Mouse (Mus musculus) CH12.LX (cell line): Measurements from ENCODE around the gene Fos. TPM values are rescaled to one million over a fixed set of nuclear protein-coding genes. Genes with fewer than 3 reads are reported as not detected.

Experiments used
- DNase-seq: peaks from one replicate; pipeline ENCODE4 v3.0.0-alpha.2; 2013; ENCODE audit errors: extremely low read depth
- H3K27ac ChIP-seq: 2 replicates; pipeline ENCODE4 v1.5.1; 2012; ENCODE audit warnings: low read depth, mild to moderate bottlenecking, control low read depth, moderate library complexity; ENCODE audit not compliant: insufficient read depth
- H3K27me3 ChIP-seq: replicated peaks from 2 replicates; pipeline ENCODE3; 2012; ENCODE audit warnings: inconsistent platforms
- H3K36me3 ChIP-seq, 2 experiments: replicated peaks in 1 of 2; 2 replicates each; pipeline versions ENCODE3 to v1.6.1; 2012; ENCODE audit warnings: inconsistent platforms in 1 of 2, low read length in 1 of 2, mild to moderate bottlenecking in 1 of 2, mixed read lengths in 1 of 2, moderate library complexity in 1 of 2; ENCODE audit not compliant: control insufficient read depth in 1 of 2, insufficient read depth in 1 of 2
- H3K4me1 ChIP-seq, 2 experiments: 2 replicates each; pipeline ENCODE4 v1.6.1; 2012; ENCODE audit warnings: inconsistent platforms in 1 of 2, moderate library complexity in 1 of 2; ENCODE audit not compliant: insufficient read depth in 2 of 2, control insufficient read depth in 1 of 2
- H3K4me2 ChIP-seq: 2 replicates; pipeline ENCODE4 v1.6.1; 2012; ENCODE audit warnings: low read depth, mild to moderate bottlenecking, control low read depth; ENCODE audit not compliant: poor library complexity, insufficient read depth, severe bottlenecking
- H3K4me3 ChIP-seq, 3 experiments: fragments of 150-350 bp in 1 of 3; sonication (generic) in 1 of 3; replicated peaks in 1 of 3; 2 replicates each; pipeline versions ENCODE3 to v1.5.1; 2011 to 2012; ENCODE audit warnings: low read depth in 2 of 3, low read length in 2 of 3, mild to moderate bottlenecking in 2 of 3, moderate library complexity in 2 of 3, control low read depth in 1 of 3, improper control_type of control experiment in 1 of 3, inconsistent platforms in 1 of 3, mixed read lengths in 1 of 3; ENCODE audit not compliant: poor library complexity in 1 of 3
- H3K79me2 ChIP-seq: replicated peaks from 2 replicates; pipeline ENCODE4 v1.6.1; 2012; ENCODE audit warnings: mild to moderate bottlenecking, moderate library complexity; ENCODE audit not compliant: control insufficient read depth, poor library complexity, insufficient read depth, severe bottlenecking; ENCODE audit errors: extremely low read depth
- H3K9ac ChIP-seq: 2 replicates; pipeline ENCODE4 v1.6.1; 2012; ENCODE audit warnings: low read depth, mild to moderate bottlenecking, control low read depth, moderate library complexity; ENCODE audit not compliant: insufficient read depth
- H3K9me3 ChIP-seq: replicated peaks from 2 replicates; pipeline ENCODE3; 2012; ENCODE audit warnings: low read length, inconsistent platforms, mixed read lengths
- CHD1 ChIP-seq: IDR thresholded peaks from 2 replicates; pipeline ENCODE4 v1.6.1; 2012; ENCODE audit warnings: low read depth, low read length, improper control_type of control experiment, inconsistent platforms
- CHD2 ChIP-seq: IDR thresholded peaks from 2 replicates; pipeline ENCODE4 v1.6.1; 2011; ENCODE audit warnings: low read length, improper control_type of control experiment
- E2F4 ChIP-seq: IDR thresholded peaks from 2 replicates; pipeline ENCODE4 v1.6.1; 2011; ENCODE audit warnings: low read depth, low read length, improper control_type of control experiment; ENCODE audit not compliant: insufficient replicate concordance
- EP300 ChIP-seq: IDR thresholded peaks from 2 replicates; pipeline ENCODE4 v1.6.1; 2011; ENCODE audit warnings: low read length, improper control_type of control experiment
- HCFC1 ChIP-seq: IDR thresholded peaks from 2 replicates; pipeline ENCODE4 v1.6.1; 2012; ENCODE audit warnings: low read depth, mild to moderate bottlenecking, inconsistent platforms, low read length, improper control_type of control experiment
- JUN ChIP-seq: IDR thresholded peaks from 2 replicates; pipeline ENCODE4 v1.6.1; 2011; ENCODE audit warnings: low read depth, mild to moderate bottlenecking, low read length, improper control_type of control experiment, moderate library complexity; ENCODE audit not compliant: insufficient read depth
- KAT2A ChIP-seq: IDR thresholded peaks from 2 replicates; pipeline ENCODE4 v1.6.1; 2012; ENCODE audit warnings: low read length, improper control_type of control experiment, inconsistent platforms; ENCODE audit not compliant: insufficient replicate concordance
- MAFK ChIP-seq: IDR thresholded peaks from 2 replicates; pipeline ENCODE4 v1.6.1; 2011; ENCODE audit warnings: low read length, improper control_type of control experiment; ENCODE audit not compliant: insufficient replicate concordance
- MAX ChIP-seq: IDR thresholded peaks from 2 replicates; pipeline ENCODE4 v1.6.1; 2011; ENCODE audit warnings: low read length, improper control_type of control experiment
- MAZ ChIP-seq: IDR thresholded peaks from 2 replicates; pipeline ENCODE4 v1.6.1; 2012; ENCODE audit warnings: low read depth, mild to moderate bottlenecking, inconsistent platforms, low read length, improper control_type of control experiment, moderate library complexity
- MEF2A ChIP-seq: IDR thresholded peaks from 2 replicates; pipeline ENCODE4 v1.6.1; 2014; ENCODE audit warnings: low read depth, mild to moderate bottlenecking, inconsistent platforms, low read length, improper control_type of control experiment, borderline replicate concordance
- MXI1 ChIP-seq: IDR thresholded peaks from 2 replicates; pipeline ENCODE4 v1.6.1; 2011; ENCODE audit warnings: mild to moderate bottlenecking, low read depth, low read length, improper control_type of control experiment
- NELFE ChIP-seq: IDR thresholded peaks from 2 replicates; pipeline ENCODE4 v1.6.1; 2011; ENCODE audit warnings: low read depth, low read length, improper control_type of control experiment
- NRF1 ChIP-seq: IDR thresholded peaks from 2 replicates; pipeline ENCODE4 v1.6.1; 2014; ENCODE audit warnings: low read depth, mild to moderate bottlenecking, inconsistent platforms, low read length, improper control_type of control experiment, moderate library complexity
- PAX5 ChIP-seq: IDR thresholded peaks from 2 replicates; pipeline ENCODE4 v1.6.1; 2012; ENCODE audit warnings: low read length, inconsistent platforms, mixed read lengths
- POLR2A ChIP-seq: IDR thresholded peaks from 2 replicates; pipeline ENCODE4 v1.6.1; 2011; ENCODE audit warnings: low read depth, mild to moderate bottlenecking, improper control_type of control experiment, low read length
- POLR2AphosphoS2 ChIP-seq: IDR thresholded peaks from 2 replicates; pipeline ENCODE4 v1.6.1; 2011; ENCODE audit warnings: low read depth, low read length, improper control_type of control experiment
- RAD21 ChIP-seq: IDR thresholded peaks from 2 replicates; pipeline ENCODE4 v1.6.1; 2011; ENCODE audit warnings: low read depth, mild to moderate bottlenecking, low read length, improper control_type of control experiment, moderate library complexity
- RCOR1 ChIP-seq: conservative IDR thresholded peaks from 2 replicates; pipeline ENCODE4 v1.6.1; 2012; ENCODE audit warnings: low read depth, mild to moderate bottlenecking, inconsistent platforms, low read length, improper control_type of control experiment
- TBP ChIP-seq: conservative IDR thresholded peaks from 2 replicates; pipeline ENCODE4 v1.6.1; 2011; ENCODE audit warnings: low read depth, low read length, improper control_type of control experiment
- TCF12 ChIP-seq: IDR thresholded peaks from 2 replicates; pipeline ENCODE4 v1.6.1; 2014; ENCODE audit warnings: low read depth, mild to moderate bottlenecking, inconsistent platforms, low read length, improper control_type of control experiment
- UBTF ChIP-seq: IDR thresholded peaks from 2 replicates; pipeline ENCODE4 v1.6.1; 2012; ENCODE audit warnings: low read depth, mild to moderate bottlenecking, inconsistent platforms, low read length, improper control_type of control experiment, moderate library complexity
- USF1 ChIP-seq: IDR thresholded peaks from 2 replicates; pipeline ENCODE4 v1.6.1; 2014; ENCODE audit warnings: low read depth, mild to moderate bottlenecking, inconsistent platforms, low read length, improper control_type of control experiment
- ZC3H11A ChIP-seq: IDR thresholded peaks from 2 replicates; pipeline ENCODE4 v1.6.1; 2012; ENCODE audit warnings: low read depth, mild to moderate bottlenecking, inconsistent platforms, low read length, improper control_type of control experiment
- ZKSCAN1 ChIP-seq: IDR thresholded peaks from 2 replicates; pipeline ENCODE4 v1.6.1; 2012; ENCODE audit warnings: low read depth, inconsistent platforms, low read length, improper control_type of control experiment, borderline replicate concordance
- ZMIZ1 ChIP-seq: IDR thresholded peaks from 2 replicates; pipeline ENCODE4 v1.6.1; 2012; ENCODE audit warnings: low read depth, mild to moderate bottlenecking, inconsistent platforms, low read length, improper control_type of control experiment
- dilution Hi-C: fragments of 300-500 bp; cut with MboI; formaldehyde crosslinking; loops from 2 replicates; pipeline ENCODE4 v1.14.3; 2020; ENCODE audit warnings: low sequenced_read_pairs; ENCODE audit not compliant: extremely low pct_unique_long_range_greater_than_20kb, extremely low pct_ligation_motif_present
- in situ Hi-C: fragments of 300-500 bp; cut with MboI; formaldehyde crosslinking; loops from 3 replicates; pipeline ENCODE4 v1.14.3; 2019; ENCODE audit warnings: low sequenced_read_pairs, low pct_ligation_motif_present, low pct_unique_long_range_greater_than_20kb, mixed read lengths
- polyA plus RNA-seq: library from polyadenylated mRNA; unstranded; fragments of >175 nt; gene quantifications from 2 replicates; pipeline ENCODE4 v1.2.1, GENCODE M21; 2012; ENCODE audit warnings: low read depth; ENCODE audit not compliant: insufficient read length
- total RNA-seq, 2 experiments: library from RNA; depleted of rRNA; stranded (reverse); fragments of 300-350 nt in 1 of 2; fragments of >200 nt in 1 of 2; gene quantifications; 2 replicates each; pipeline ENCODE4 v1.2.3; 2012 to 2014

The Fos gene
- total and polyA plus RNA-seq, 3 experiments, result 0.11 to 0.20 (median 0.17) TPM

- no peak overlapping the region for H3K27ac ChIP-seq
- no peaks in the 10 kb centered on the region for H3K79me2 ChIP-seq
- DNase-seq, result no peak
- no peak overlapping the region for H3K9ac ChIP-seq
- H3K4me1 ChIP-seq, result peaks cover 37 to 76% of the 10 kb centered on the region in 2 experiments
- H3K4me2 ChIP-seq, result no peak overlapping the region
- dilution Hi-C loops, result no loop called here
- H3K36me3 ChIP-seq, result no peaks in the 10 kb centered on the region
- no peak for TF ChIP-seq ZC3H11A
- no peak for TF ChIP-seq CHD1
- TF ChIP-seq POLR2A, result no peak
- TF ChIP-seq TCF12, result no peak
- no peak for TF ChIP-seq MAX
- TF ChIP-seq MEF2A, result no peak
- no peak for TF ChIP-seq EP300
- no peak for TF ChIP-seq CHD2
- TF ChIP-seq HCFC1, result no peak
- no peak for TF ChIP-seq PAX5
- TF ChIP-seq E2F4, result no peak
- TF ChIP-seq POLR2AphosphoS2, result no peak
- TF ChIP-seq JUN, result no peak
- no peak for TF ChIP-seq NRF1
- TF ChIP-seq MXI1, result no peak
- TF ChIP-seq, all 38 proteins: peak for 0
- in situ Hi-C loops, result no loop called here
- peaks cover 4% of the 10 kb centered on the region for H3K9me3 ChIP-seq
- no peak overlapping the region for H3K4me3 ChIP-seq
- no peaks in the 10 kb centered on the region for H3K27me3 ChIP-seq
These were observed 44.3 kb downstream of the Fos start for GRCm38 (mm10) chr12:85518009-85518408.

GRCm38 (mm10) chr12:85519553-85519952, 45.9 kb downstream of the Fos start:
- no peak for DNase-seq
- TF ChIP-seq MAZ, result no peak
- TF ChIP-seq ZKSCAN1, result no peak
- TF ChIP-seq TBP, result no peak
- TF ChIP-seq MEF2A, result no peak
- no peak for TF ChIP-seq MAFK
- TF ChIP-seq PAX5, result no peak
- no peak for TF ChIP-seq HCFC1
- no peak for TF ChIP-seq NELFE
- no peak for TF ChIP-seq ZMIZ1
- TF ChIP-seq USF1, result no peak
- TF ChIP-seq RAD21, result no peak
- TF ChIP-seq UBTF, result no peak
- no peak for TF ChIP-seq RCOR1
- no peak for TF ChIP-seq KAT2A
- Histone ChIP-seq H3K4me2 (no peak overlapping the region), H3K79me2 (no peaks in the 10 kb centered on the region), H3K4me3 (no peak overlapping the region), H3K9me3 (peaks cover 4% of the 10 kb centered on the region), H3K9ac (no peak overlapping the region), H3K4me1 (peaks cover 36 to 76% of the 10 kb centered on the region in 2 experiments), H3K27me3 (no peaks in the 10 kb centered on the region), H3K36me3 (no peaks in the 10 kb centered on the region), H3K27ac (no peak overlapping the region)
- dilution Hi-C loops, result no loop called here
- in situ Hi-C loops, result no loop called here
